Mouse (Mus musculus): ENCODE data around the gene Hsd3b7. TPM values are rescaled to one million over a fixed set of nuclear protein-coding genes. Genes with fewer than 3 reads are reported as not detected.

The Hsd3b7 gene
- polyA plus RNA-seq, 1 experiment, result 43.4 TPM

- TF ChIP-seq POLR2A (IDR thresholded peaks at IDR 0.05; ENCODE audit: borderline replicate concordance, low read depth, low read length), result peak; percentile 21; the same call in 1 of the 2 replicates
- TF ChIP-seq CTCF (IDR thresholded peaks at IDR 0.05; ENCODE audit: low read depth, low read length), result no peak
- Histone ChIP-seq H3K4me1 (ENCODE audit: control insufficient read depth, insufficient read depth, low read length) (peaks cover 34% of the 10 kb centered on the region), H3K27ac (ENCODE audit: insufficient read depth, low read depth, low read length) (peak overlapping the region; percentile 92), H3K4me3 (ENCODE audit: insufficient read depth, low read length) (peak overlapping the region; percentile 44)
Observed at GRCm38 (mm10) chr7:127849973-127850875, 49.8 kb downstream of the Hsd3b7 start.

- Histone ChIP-seq H3K4me1 (ENCODE audit: control insufficient read depth, insufficient read depth, low read length) (peaks cover 34% of the 10 kb centered on the region), H3K27ac (ENCODE audit: insufficient read depth, low read depth, low read length) (peak overlapping the region; percentile 92), H3K4me3 (ENCODE audit: insufficient read depth, low read length) (peak overlapping the region; percentile 44)
- TF ChIP-seq POLR2A (IDR thresholded peaks at IDR 0.05; ENCODE audit: borderline replicate concordance, low read depth, low read length), result no peak
- TF ChIP-seq CTCF (IDR thresholded peaks at IDR 0.05; ENCODE audit: low read depth, low read length), result no peak
Observed at GRCm38 (mm10) chr7:127850906-127851305, 50.5 kb downstream of the Hsd3b7 start.

Other genes starting within 250 kb of the Hsd3b7 start
- gene Tmem265, start 239.2 kb upstream of the Hsd3b7 start, polyA plus RNA-seq (2012; ENCODE audit: insufficient read depth, insufficient read length, missing spikeins), result 3.4 and 10.8 TPM in 2 replicates
- 64.7 and 68.4 TPM in 2 replicates for gene Phkg2, start 227.3 kb upstream of the Hsd3b7 start, polyA plus RNA-seq (2012; ENCODE audit: insufficient read depth, insufficient read length, missing spikeins)
- gene Ccdc189, start 212.0 kb upstream of the Hsd3b7 start, polyA plus RNA-seq (2012; ENCODE audit: insufficient read depth, insufficient read length, missing spikeins), result 2.7 and 2.9 TPM in 2 replicates
- 42.3 and 44.5 TPM in 2 replicates for gene Rnf40, start 211.8 kb upstream of the Hsd3b7 start, polyA plus RNA-seq (2012; ENCODE audit: insufficient read depth, insufficient read length, missing spikeins)
- gene Zfp629, start 184.8 kb upstream of the Hsd3b7 start, polyA plus RNA-seq (2012; ENCODE audit: insufficient read depth, insufficient read length, missing spikeins), result 11.2 and 11.4 TPM in 2 replicates
- 30.4 and 40.0 TPM in 2 replicates for gene Bcl7c, start 91.7 kb upstream of the Hsd3b7 start, polyA plus RNA-seq (2012; ENCODE audit: insufficient read depth, insufficient read length, missing spikeins)
- not detected in 2 replicates for gene Ctf1, start 87.9 kb upstream of the Hsd3b7 start, polyA plus RNA-seq (2012; ENCODE audit: insufficient read depth, insufficient read length, missing spikeins)
- gene Ctf2, start 68.4 kb upstream of the Hsd3b7 start, polyA plus RNA-seq (2012; ENCODE audit: insufficient read depth, insufficient read length, missing spikeins), result not detected in 2 replicates
- 11.9 and 16.5 TPM in 2 replicates for gene Fbxl19, start 56.1 kb upstream of the Hsd3b7 start, polyA plus RNA-seq (2012; ENCODE audit: insufficient read depth, insufficient read length, missing spikeins)
- 44.2 and 45.8 TPM in 2 replicates for gene Orai3, start 30.8 kb upstream of the Hsd3b7 start, polyA plus RNA-seq (2012; ENCODE audit: insufficient read depth, insufficient read length, missing spikeins)
- 28.2 and 30.1 TPM in 2 replicates for gene Setd1a, start 23.9 kb upstream of the Hsd3b7 start, polyA plus RNA-seq (2012; ENCODE audit: insufficient read depth, insufficient read length, missing spikeins)
- gene Gm49388, start 15.0 kb upstream of the Hsd3b7 start, polyA plus RNA-seq (2012; ENCODE audit: insufficient read depth, insufficient read length, missing spikeins), result not detected in 2 replicates
- gene Stx4a, start 23.7 kb downstream of the Hsd3b7 start, polyA plus RNA-seq (2012; ENCODE audit: insufficient read depth, insufficient read length, missing spikeins), result 152 and 168 TPM in 2 replicates
- not detected in 2 replicates for gene Stx1b, start 23.9 kb downstream of the Hsd3b7 start, polyA plus RNA-seq (2012; ENCODE audit: insufficient read depth, insufficient read length, missing spikeins)
- gene Zfp646, start 75.6 kb downstream of the Hsd3b7 start, polyA plus RNA-seq (2012; ENCODE audit: insufficient read depth, insufficient read length, missing spikeins), result 14.7 and 16.7 TPM in 2 replicates
- 8.0 and 9.8 TPM in 2 replicates for gene Zfp668, start 76.2 kb downstream of the Hsd3b7 start, polyA plus RNA-seq (2012; ENCODE audit: insufficient read depth, insufficient read length, missing spikeins)
- gene Prss53, start 90.4 kb downstream of the Hsd3b7 start, polyA plus RNA-seq (2012; ENCODE audit: insufficient read depth, insufficient read length, missing spikeins), result 0.86 and 1.0 TPM in 2 replicates
- gene Gm21974, start 94.8 kb downstream of the Hsd3b7 start, polyA plus RNA-seq (2012; ENCODE audit: insufficient read depth, insufficient read length, missing spikeins), result not detected in 2 replicates
- 93.3 and 116 TPM in 2 replicates for gene Vkorc1, start 95.0 kb downstream of the Hsd3b7 start, polyA plus RNA-seq (2012; ENCODE audit: insufficient read depth, insufficient read length, missing spikeins)
- 50.9 and 73.8 TPM in 2 replicates for gene Bckdk, start 103.5 kb downstream of the Hsd3b7 start, polyA plus RNA-seq (2012; ENCODE audit: insufficient read depth, insufficient read length, missing spikeins)
- gene Kat8, start 111.9 kb downstream of the Hsd3b7 start, polyA plus RNA-seq (2012; ENCODE audit: insufficient read depth, insufficient read length, missing spikeins), result 23.7 and 29.1 TPM in 2 replicates
- gene Prss8, start 129.5 kb downstream of the Hsd3b7 start, polyA plus RNA-seq (2012; ENCODE audit: insufficient read depth, insufficient read length, missing spikeins), result not detected in 2 replicates
- 1.7 and 2.6 TPM in 2 replicates for gene Prss36, start 146.1 kb downstream of the Hsd3b7 start, polyA plus RNA-seq (2012; ENCODE audit: insufficient read depth, insufficient read length, missing spikeins)
- 318 and 323 TPM in 2 replicates for gene Fus, start 166.9 kb downstream of the Hsd3b7 start, polyA plus RNA-seq (2012; ENCODE audit: insufficient read depth, insufficient read length, missing spikeins)
- gene Pycard, start 193.3 kb downstream of the Hsd3b7 start, polyA plus RNA-seq (2012; ENCODE audit: insufficient read depth, insufficient read length, missing spikeins), result 126 and 140 TPM in 2 replicates
- gene Trim72, start 203.3 kb downstream of the Hsd3b7 start, polyA plus RNA-seq (2012; ENCODE audit: insufficient read depth, insufficient read length, missing spikeins), result not detected in 2 replicates

Measured in bone marrow macrophage, adult 2 months (primary cell).